Mouse (Mus musculus): ENCODE results near the gene Pecr. TPM values are rescaled to one million over a fixed set of nuclear protein-coding genes. Genes with fewer than 3 reads are reported as not detected.
A peak's percentile ranks its signal among the peaks of the same experiment; 100 is the strongest.

Pecr gene
- total and polyA plus RNA-seq, 2 experiments from 2014 or later = 0.95 to 31.7 TPM

DNA sequence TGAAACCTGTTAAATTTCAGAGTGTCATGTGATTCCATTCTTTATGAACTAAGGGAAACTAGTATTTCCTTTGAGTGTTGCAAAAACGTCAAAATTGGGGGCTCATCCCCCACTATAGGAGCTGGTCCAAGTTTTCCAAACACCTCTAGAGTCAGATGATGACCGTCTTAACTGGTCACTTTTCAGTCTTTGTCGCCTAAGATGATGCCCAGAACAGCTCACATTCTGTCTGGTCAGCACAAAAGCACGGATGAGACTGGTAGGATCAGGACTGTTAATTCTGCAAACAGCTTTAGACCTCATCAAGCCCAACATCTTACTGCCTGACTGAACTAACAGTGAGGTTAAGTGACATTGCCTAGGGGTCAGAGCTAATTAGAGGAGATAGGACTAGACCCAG, 24.8 kb upstream of the Pecr start:
- no peak for DNase-seq (ENCODE audit: low spot score)
- Histone ChIP-seq H3K27me3 (ENCODE audit: control insufficient read depth, insufficient read depth, low read length) (no peaks in the 10 kb centered on the region), H3K9ac (replicated peaks; ENCODE audit: low read depth, low read length) (no peak overlapping the region), H3K4me1 (ENCODE audit: control insufficient read depth, insufficient read depth) (no peaks in the 10 kb centered on the region; the same call in 1 of the 2 replicates), H3K9me3 (replicated peaks; ENCODE audit: control insufficient read depth, low read length) (no peaks in the 10 kb centered on the region), H3K36me3 (replicated peaks; ENCODE audit: control insufficient read depth, insufficient read depth, low read length) (peaks cover 8% of the 10 kb centered on the region), H3K4me3 (ENCODE audit: low read depth, low read length) (no peak overlapping the region), H3K4me2 (ENCODE audit: low read depth, low read length) (no peak overlapping the region), H3K27ac (ENCODE audit: low read depth) (no peak overlapping the region)
- TF ChIP-seq CTCF (IDR thresholded peaks at IDR 0.05; ENCODE audit: low read depth) (no peak), EP300 (IDR thresholded peaks at IDR 0.05; ENCODE audit: low read depth) (no peak)
- no peak for ATAC-seq (ENCODE audit: insufficient read depth, low read depth)
- 67% methylated on average over 4 of the region's 4 CpGs for WGBS

DNA sequence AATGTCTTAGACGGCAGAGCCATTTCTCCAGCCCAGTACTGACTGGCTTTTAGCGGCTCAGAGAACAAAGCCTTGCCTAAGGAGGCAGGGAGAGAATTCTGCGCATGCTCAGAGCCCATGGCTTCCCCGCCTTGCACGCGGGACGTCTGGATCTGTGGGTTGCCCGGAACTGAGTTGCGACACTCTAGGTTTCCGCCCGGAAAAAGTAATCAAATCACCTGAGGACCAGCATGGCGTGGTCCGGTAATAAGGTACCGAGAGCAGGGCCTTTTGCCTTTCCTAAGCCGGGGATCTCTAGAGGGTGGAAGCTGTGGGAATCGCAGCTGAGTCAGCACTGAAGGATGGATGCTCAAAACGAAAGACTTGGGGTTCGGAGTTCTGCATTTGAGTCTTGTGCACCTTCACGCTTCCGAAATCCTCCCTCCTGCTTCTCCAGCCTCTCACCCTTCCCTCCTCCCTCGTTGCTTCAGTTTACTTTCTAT, 23.2 kb upstream of the Pecr start, which contains the start of gene Xrcc5:
Gene Xrcc5, plus strand, starts transcription at position 105 of the 482 bp plus-strand sequence.
- Histone ChIP-seq H3K4me1 (ENCODE audit: control insufficient read depth, insufficient read depth) (no peaks in the 10 kb centered on the region; the same call in 1 of the 2 replicates), H3K36me3 (replicated peaks; ENCODE audit: control insufficient read depth, insufficient read depth, low read length) (peaks cover 8% of the 10 kb centered on the region), H3K9ac (replicated peaks; ENCODE audit: low read depth, low read length) (peak within 1 kb of the TSS; percentile 71), H3K27ac (ENCODE audit: low read depth) (peak within 1 kb of the TSS; percentile 89), H3K4me3 (ENCODE audit: low read depth, low read length) (peak within 1 kb of the TSS; percentile 72), H3K9me3 (replicated peaks; ENCODE audit: control insufficient read depth, low read length) (no peaks in the 10 kb centered on the region), H3K4me2 (ENCODE audit: low read depth, low read length) (peak within 1 kb of the TSS; percentile 80), H3K27me3 (ENCODE audit: control insufficient read depth, insufficient read depth, low read length) (no peaks in the 10 kb centered on the region)
- no peak for TF ChIP-seq CTCF (IDR thresholded peaks at IDR 0.05; ENCODE audit: low read depth)
- no peak for TF ChIP-seq EP300 (IDR thresholded peaks at IDR 0.05; ENCODE audit: low read depth)
- DNase-seq (ENCODE audit: low spot score) (peak; percentile 92), ATAC-seq (ENCODE audit: insufficient read depth, low read depth) (peak; percentile 97)
- under 1% methylated on average over 21 of the region's 21 CpGs for WGBS

DNA sequence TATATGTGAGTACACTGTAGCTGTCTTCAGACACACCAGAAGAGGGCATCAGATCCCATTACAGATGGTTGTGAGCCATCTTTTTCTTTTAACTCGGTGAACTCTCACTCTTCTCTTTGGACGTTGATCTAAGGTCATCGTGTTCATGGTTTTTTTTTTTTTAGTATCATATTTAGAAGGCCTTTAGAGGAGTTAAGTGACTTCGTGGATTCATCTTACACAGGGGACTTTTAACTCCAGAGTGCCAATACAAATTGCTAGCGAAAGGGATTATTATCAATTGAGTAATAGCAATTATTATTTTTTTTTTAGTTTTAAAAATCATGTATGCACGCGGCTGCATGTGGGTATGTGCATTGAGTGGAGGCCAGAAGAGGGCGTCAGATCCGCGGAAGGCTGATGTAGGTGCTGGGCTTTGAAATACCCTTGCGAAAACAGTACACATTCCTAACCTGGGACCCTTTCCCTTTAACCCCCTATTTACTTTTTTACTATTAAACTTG, 22.6 kb upstream of the Pecr start:
- H3K4me1 ChIP-seq (ENCODE audit: control insufficient read depth, insufficient read depth) = no peaks in the 10 kb centered on the region; the same call in 1 of the 2 replicates
- WGBS = 4% methylated on average over 11 of the region's 11 CpGs
- no peaks in the 10 kb centered on the region for H3K27me3 ChIP-seq (ENCODE audit: control insufficient read depth, insufficient read depth, low read length)
- TF ChIP-seq CTCF (IDR thresholded peaks at IDR 0.05; ENCODE audit: low read depth) = peak; percentile 46
- no peak for TF ChIP-seq EP300 (IDR thresholded peaks at IDR 0.05; ENCODE audit: low read depth)
- peak overlapping the region; percentile 71 for H3K9ac ChIP-seq (replicated peaks; ENCODE audit: low read depth, low read length)
- peak overlapping the region; percentile 80 for H3K4me2 ChIP-seq (ENCODE audit: low read depth, low read length)
- ATAC-seq (ENCODE audit: insufficient read depth, low read depth) (peak; percentile 71), DNase-seq (ENCODE audit: low spot score) (peak; percentile 57)
- peak overlapping the region; percentile 89 for H3K27ac ChIP-seq (ENCODE audit: low read depth)
- peak overlapping the region; percentile 72 for H3K4me3 ChIP-seq (ENCODE audit: low read depth, low read length)
- peaks cover 2% of the 10 kb centered on the region for H3K36me3 ChIP-seq (replicated peaks; ENCODE audit: control insufficient read depth, insufficient read depth, low read length)
- no peaks in the 10 kb centered on the region for H3K9me3 ChIP-seq (replicated peaks; ENCODE audit: control insufficient read depth, low read length)

DNA sequence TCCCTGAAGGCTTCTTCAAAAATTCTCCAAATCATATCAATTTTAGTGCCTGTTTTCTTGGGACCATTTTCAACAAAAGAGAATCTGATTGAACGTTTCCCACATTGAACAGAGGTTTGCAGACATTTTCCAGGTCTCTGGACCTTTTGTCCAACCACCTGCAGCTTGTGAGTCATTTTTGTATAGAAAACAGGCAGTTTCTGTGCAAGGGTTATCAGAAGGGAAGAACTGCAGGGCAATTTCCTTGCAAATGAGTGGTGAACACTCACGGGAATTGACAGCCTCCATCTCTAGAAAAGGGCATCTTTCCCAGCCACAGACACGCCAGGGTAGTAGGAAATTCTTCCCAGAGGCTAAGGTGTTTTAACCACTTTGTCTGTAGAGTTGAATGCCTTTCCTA, 22.1 kb upstream of the Pecr start:
- Histone ChIP-seq H3K9ac (replicated peaks; ENCODE audit: low read depth, low read length) (no peak overlapping the region), H3K4me1 (ENCODE audit: control insufficient read depth, insufficient read depth) (no peaks in the 10 kb centered on the region; the same call in 1 of the 2 replicates), H3K9me3 (replicated peaks; ENCODE audit: control insufficient read depth, low read length) (no peaks in the 10 kb centered on the region), H3K27me3 (ENCODE audit: control insufficient read depth, insufficient read depth, low read length) (no peaks in the 10 kb centered on the region), H3K4me3 (ENCODE audit: low read depth, low read length) (peak overlapping the region; percentile 72; the same call in 1 of the 2 replicates), H3K27ac (ENCODE audit: low read depth) (no peak overlapping the region), H3K4me2 (ENCODE audit: low read depth, low read length) (peak overlapping the region; percentile 80), H3K36me3 (replicated peaks; ENCODE audit: control insufficient read depth, insufficient read depth, low read length) (no peaks in the 10 kb centered on the region)
- no peak for TF ChIP-seq EP300 (IDR thresholded peaks at IDR 0.05; ENCODE audit: low read depth)
- TF ChIP-seq CTCF (IDR thresholded peaks at IDR 0.05; ENCODE audit: low read depth) = no peak
- WGBS = 51% methylated on average over 3 of the region's 3 CpGs
- no peak for DNase-seq (ENCODE audit: low spot score)
- ATAC-seq (ENCODE audit: insufficient read depth, low read depth) = no peak

DNA sequence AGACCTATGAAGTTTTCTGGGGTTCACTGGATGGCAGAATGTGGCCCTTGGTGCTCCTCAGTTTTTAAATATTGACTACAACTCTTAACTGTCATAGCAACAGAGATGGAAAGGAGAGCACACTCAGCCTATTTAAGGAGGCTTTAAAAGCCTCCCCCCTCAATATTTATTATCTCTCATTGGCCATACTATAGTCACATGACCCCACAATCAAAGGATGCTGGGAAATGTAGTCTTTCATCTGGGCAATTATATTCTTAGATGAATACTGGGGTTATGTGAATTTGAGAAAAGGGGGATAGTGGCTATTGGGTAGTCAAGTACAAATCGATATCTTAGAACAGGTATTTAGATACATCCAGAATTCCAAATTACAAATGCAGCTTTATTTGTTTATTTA, 17.7 kb upstream of the Pecr start:
- H3K27ac ChIP-seq (ENCODE audit: low read depth) = no peak overlapping the region
- H3K9me3 ChIP-seq (replicated peaks; ENCODE audit: control insufficient read depth, low read length) = no peaks in the 10 kb centered on the region
- DNase-seq (ENCODE audit: low spot score) (no peak), ATAC-seq (ENCODE audit: insufficient read depth, low read depth) (no peak)
- H3K4me3 ChIP-seq (ENCODE audit: low read depth, low read length) = no peak overlapping the region
- H3K4me2 ChIP-seq (ENCODE audit: low read depth, low read length) = no peak overlapping the region
- 63% methylated on average over 1 of the region's 1 CpGs for WGBS
- TF ChIP-seq EP300 (IDR thresholded peaks at IDR 0.05; ENCODE audit: low read depth) (no peak), CTCF (IDR thresholded peaks at IDR 0.05; ENCODE audit: low read depth) (no peak)
- no peaks in the 10 kb centered on the region; the same call in 1 of the 2 replicates for H3K4me1 ChIP-seq (ENCODE audit: control insufficient read depth, insufficient read depth)
- H3K27me3 ChIP-seq (ENCODE audit: control insufficient read depth, insufficient read depth, low read length) = no peaks in the 10 kb centered on the region
- no peaks in the 10 kb centered on the region for H3K36me3 ChIP-seq (replicated peaks; ENCODE audit: control insufficient read depth, insufficient read depth, low read length)
- H3K9ac ChIP-seq (replicated peaks; ENCODE audit: low read depth, low read length) = no peak overlapping the region

DNA sequence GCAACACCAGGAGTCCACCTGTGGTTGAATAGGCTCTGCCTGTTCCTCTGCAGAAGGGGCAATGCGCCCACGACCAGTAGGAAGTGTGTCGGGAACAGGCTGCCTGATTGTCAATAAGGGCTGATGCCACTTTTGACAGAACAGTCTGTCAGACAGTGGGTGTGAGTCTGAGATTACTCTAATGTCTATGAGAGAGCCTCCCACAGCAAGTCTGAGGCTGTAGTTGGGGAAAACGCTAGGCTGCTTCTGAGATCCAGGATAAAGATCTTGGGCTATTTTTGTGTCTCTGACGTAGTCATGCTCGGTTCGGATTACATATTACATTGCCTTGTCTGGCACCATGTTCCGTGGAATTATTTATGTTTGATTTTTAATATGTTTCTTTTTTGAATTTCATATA, 11.6 kb upstream of the Pecr start:
- ATAC-seq (ENCODE audit: insufficient read depth, low read depth) = no peak
- Histone ChIP-seq H3K36me3 (replicated peaks; ENCODE audit: control insufficient read depth, insufficient read depth, low read length) (no peaks in the 10 kb centered on the region), H3K9ac (replicated peaks; ENCODE audit: low read depth, low read length) (no peak overlapping the region), H3K4me1 (ENCODE audit: control insufficient read depth, insufficient read depth) (no peaks in the 10 kb centered on the region), H3K27me3 (ENCODE audit: control insufficient read depth, insufficient read depth, low read length) (no peaks in the 10 kb centered on the region), H3K9me3 (replicated peaks; ENCODE audit: control insufficient read depth, low read length) (no peaks in the 10 kb centered on the region), H3K4me3 (ENCODE audit: low read depth, low read length) (no peak overlapping the region), H3K4me2 (ENCODE audit: low read depth, low read length) (no peak overlapping the region), H3K27ac (ENCODE audit: low read depth) (no peak overlapping the region)
- TF ChIP-seq CTCF (IDR thresholded peaks at IDR 0.05; ENCODE audit: low read depth) = no peak
- WGBS = 58% methylated on average over 8 of the region's 8 CpGs
- no peak for DNase-seq (ENCODE audit: low spot score)
